26 mouse cellular contexts compared by ENCODE assay signal in the genomic region with DNA sequence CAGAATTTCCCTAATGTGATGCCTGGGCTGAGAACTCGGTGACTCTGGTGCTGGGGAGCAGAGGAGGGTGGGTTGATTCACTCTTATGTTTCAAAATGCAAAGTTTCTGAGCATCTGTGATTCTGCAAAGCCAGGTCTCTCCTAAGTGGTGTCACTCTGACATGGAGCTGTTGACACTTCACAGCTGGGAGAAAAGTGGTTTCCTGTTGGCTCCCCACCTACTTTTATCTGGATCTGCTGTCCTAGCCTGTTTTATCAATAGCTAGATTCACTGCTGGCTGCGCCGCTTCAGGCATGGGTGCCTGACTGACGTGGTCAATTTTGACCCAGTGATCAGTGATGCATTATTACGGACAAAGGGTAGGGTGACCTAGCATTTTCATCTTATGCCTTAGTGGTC. TPM values are rescaled to one million over a fixed set of nuclear protein-coding genes. Genes with fewer than 3 reads are reported as not detected.
"Had no signal": no experiment of that assay in that cellular context is flagged by ENCODE, and none has a peak within 500 bp of the region (broad histone marks: within the 10 kb centered on the region; RNA-seq: fewer than 3 reads in every experiment).

No protein-coding gene starts in this region.

- H3K4me3 ChIP-seq: gastrocnemius, adult 2 months; heart, embryonic 10.5 days; heart, embryonic 12.5 days; hindbrain, embryonic 10.5 days; hindbrain, embryonic 12.5 days; intestine, embryonic 15.5 days; layer of hippocampus, adult 2 months; left cerebral cortex, adult 2 months; limb, embryonic 10.5 days; limb, embryonic 12.5 days had no signal

- H3K9me3 ChIP-seq: heart, embryonic 10.5 days; heart, embryonic 12.5 days; hindbrain, embryonic 10.5 days; hindbrain, embryonic 12.5 days; intestine, embryonic 15.5 days; limb, embryonic 10.5 days; limb, embryonic 12.5 days had no signal

- DNase-seq: gastrocnemius, adult 2 months; gastrocnemius, postnatal 10 days; gastrocnemius, postnatal 25 days; heart, postnatal 10 days; heart, postnatal 4 days; kidney, adult 18-20 months; kidney, adult 8-10 months; kidney, postnatal 10 days; kidney, postnatal 25 days; kidney, postnatal 4 days had no signal

- H3K27ac ChIP-seq: gastrocnemius, adult 2 months; heart, embryonic 10.5 days; hindbrain, embryonic 10.5 days; hindbrain, embryonic 12.5 days; hindbrain, embryonic 14.5 days; intestine, embryonic 15.5 days; layer of hippocampus, adult 2 months; left cerebral cortex, adult 2 months; limb, embryonic 10.5 days; limb, embryonic 12.5 days had no signal

- H3K9ac ChIP-seq: heart, embryonic 12.5 days; hindbrain, embryonic 12.5 days; hindbrain, embryonic 14.5 days; intestine, embryonic 15.5 days; limb, embryonic 12.5 days had no signal

- H3K27me3 ChIP-seq: heart, embryonic 12.5 days; hindbrain, embryonic 12.5 days; intestine, embryonic 15.5 days; limb, embryonic 12.5 days had no signal

- H3K4me2 ChIP-seq: heart, embryonic 12.5 days; hindbrain, embryonic 12.5 days; hindbrain, embryonic 14.5 days; intestine, embryonic 15.5 days; limb, embryonic 12.5 days had no signal

- ATAC-seq: hindbrain, embryonic 16.5 days; inflammation-experienced regulatory T-cells, adult 6 months; intestine, embryonic 15.5 days; intestine, postnatal 0 days had no signal

RNA-seq across cellular contexts. Expression of a gene that starts 27.4 kb away (rescaled TPM):
- total RNA-seq: granulocyte monocyte progenitor cell, adult 5-6 weeks had no signal
- polyA plus RNA-seq: heart, embryonic 12.5 days; heart, embryonic 14.5 days; heart, embryonic 16.5 days; limb, embryonic 10.5 days; limb, embryonic 12.5 days had no signal
